Mouse (Mus musculus) gastrocnemius, adult 2 months (tissue): ENCODE data around the gene Svs1. TPM values are rescaled to one million over a fixed set of nuclear protein-coding genes. Genes with fewer than 3 reads are reported as not detected.
A peak's percentile ranks its signal among the peaks of the same experiment; 100 is the strongest.

ENCODE experiments used
- DNase-seq: peaks from one replicate; pipeline ENCODE4 v3.0.0; 2022
- H3K27ac ChIP-seq: fragments of 200-600 bp; 2 replicates; pipeline ENCODE4 v1.8.1; 2022; ENCODE audit warnings: mild to moderate bottlenecking
- H3K4me3 ChIP-seq: fragments of 200-600 bp; 2 replicates; pipeline ENCODE4 v1.8.1; 2022; ENCODE audit warnings: mild to moderate bottlenecking, moderate library complexity
- CTCF ChIP-seq: fragments of 200-600 bp; IDR thresholded peaks from 2 replicates; pipeline ENCODE4 v1.8.1; 2022; ENCODE audit warnings: antibody characterized with exemption, mild to moderate bottlenecking, moderate library complexity
- intact Hi-C: fragments of 180-260 bp; cut with DNase I; formaldehyde crosslinking; loops from one replicate; pipeline ENCODE4 v1.15.1; 2025
- total RNA-seq, 2 experiments: library from RNA; stranded (reverse); gene quantifications; 2 replicates each; pipeline ENCODE4 v1.2.3; 2021

The Svs1 gene
- total RNA-seq, 2 experiments from 2014 or later = not detected

GRCm38 (mm10) chr6:49019341-49019740 is 32.7 kb downstream of the Svs1 start:
- no peak overlapping the region for H3K4me3 ChIP-seq
- TF ChIP-seq CTCF = no peak
- no peak overlapping the region for H3K27ac ChIP-seq
- intact Hi-C loops = no loop called here
- DNase-seq = no peak

- Histone ChIP-seq H3K27ac (no peak overlapping the region), H3K4me3 (no peak overlapping the region)
- no peak for TF ChIP-seq CTCF
- intact Hi-C loops = no loop called here
- DNase-seq = peak; percentile 72
These were observed 34.7 kb downstream of the Svs1 start for GRCm38 (mm10) chr6:49021141-49022012.

- DNase-seq = no peak
- Histone ChIP-seq H3K4me3 (no peak overlapping the region), H3K27ac (no peak overlapping the region)
- no peak for TF ChIP-seq CTCF
- intact Hi-C loops = no loop called here
These were observed 35.7 kb downstream of the Svs1 start for GRCm38 (mm10) chr6:49022384-49022783.

GRCm38 (mm10) chr6:49023315-49023714 is 36.7 kb downstream of the Svs1 start:
- Histone ChIP-seq H3K27ac (no peak overlapping the region), H3K4me3 (no peak overlapping the region)
- no peak for TF ChIP-seq CTCF
- intact Hi-C loops = no loop called here
- no peak for DNase-seq

- Histone ChIP-seq H3K4me3 (no peak overlapping the region), H3K27ac (no peak overlapping the region)
- no peak for TF ChIP-seq CTCF
- DNase-seq = no peak
- intact Hi-C loops = no loop called here
These were observed 38.6 kb downstream of the Svs1 start for GRCm38 (mm10) chr6:49025290-49025689.

GRCm38 (mm10) chr6:49026496-49026895 is 39.8 kb downstream of the Svs1 start:
- no peak for DNase-seq
- no peak for TF ChIP-seq CTCF
- intact Hi-C loops = no loop called here
- Histone ChIP-seq H3K4me3 (no peak overlapping the region), H3K27ac (no peak overlapping the region)

- no peak for TF ChIP-seq CTCF
- intact Hi-C loops = no loop called here
- Histone ChIP-seq H3K27ac (no peak overlapping the region), H3K4me3 (no peak overlapping the region)
- no peak for DNase-seq
These were observed 41.4 kb downstream of the Svs1 start for GRCm38 (mm10) chr6:49028019-49028418.

GRCm38 (mm10) chr6:49028708-49029107 is 42.0 kb downstream of the Svs1 start:
- Histone ChIP-seq H3K4me3 (no peak overlapping the region), H3K27ac (no peak overlapping the region)
- no peak for TF ChIP-seq CTCF
- intact Hi-C loops = no loop called here
- DNase-seq = no peak

GRCm38 (mm10) chr6:49031230-49031629 is 44.6 kb downstream of the Svs1 start:
- Histone ChIP-seq H3K27ac (no peak overlapping the region), H3K4me3 (no peak overlapping the region)
- DNase-seq = no peak
- TF ChIP-seq CTCF = no peak
- intact Hi-C loops = no loop called here

- TF ChIP-seq CTCF = no peak
- intact Hi-C loops = no loop called here
- Histone ChIP-seq H3K27ac (no peak overlapping the region), H3K4me3 (no peak overlapping the region)
- DNase-seq = no peak
These were observed 46.1 kb downstream of the Svs1 start for GRCm38 (mm10) chr6:49032783-49033182.

GRCm38 (mm10) chr6:49036275-49037267 is 49.9 kb downstream of the Svs1 start, which contains the start of gene Gpnmb:
Gene Gpnmb (plus strand): TSS chr6:49036546.
- no peak for TF ChIP-seq CTCF
- H3K4me3 ChIP-seq = peak within 1 kb of the TSS; percentile 62
- peak; percentile 24 for DNase-seq
- intact Hi-C loops = no loop called here
- H3K27ac ChIP-seq = peak within 1 kb of the TSS; percentile 53

- intact Hi-C loops = no loop called here
- TF ChIP-seq CTCF = no peak
- Histone ChIP-seq H3K27ac (0 out of 2 replicates have a peak overlapping the region, but pooled peaks have one; percentile 53), H3K4me3 (peak overlapping the region; percentile 62)
- no peak for DNase-seq
These were observed 50.6 kb downstream of the Svs1 start for GRCm38 (mm10) chr6:49037268-49037662.
